Mouse (Mus musculus) MN1 (cell line): ENCODE measurements at regions not wholly inside any gene's neighbourhood (a gene's known extent, or its start where the extent isn't known, plus 50 kb on each side); places are given as distances from the start of the nearest gene placed in this dataset.

Source experiments
- DNase-seq: peaks from one replicate; pipeline ENCODE4 v3.0.0-alpha.2; 2016; ENCODE audit warnings: low spot score

DNA sequence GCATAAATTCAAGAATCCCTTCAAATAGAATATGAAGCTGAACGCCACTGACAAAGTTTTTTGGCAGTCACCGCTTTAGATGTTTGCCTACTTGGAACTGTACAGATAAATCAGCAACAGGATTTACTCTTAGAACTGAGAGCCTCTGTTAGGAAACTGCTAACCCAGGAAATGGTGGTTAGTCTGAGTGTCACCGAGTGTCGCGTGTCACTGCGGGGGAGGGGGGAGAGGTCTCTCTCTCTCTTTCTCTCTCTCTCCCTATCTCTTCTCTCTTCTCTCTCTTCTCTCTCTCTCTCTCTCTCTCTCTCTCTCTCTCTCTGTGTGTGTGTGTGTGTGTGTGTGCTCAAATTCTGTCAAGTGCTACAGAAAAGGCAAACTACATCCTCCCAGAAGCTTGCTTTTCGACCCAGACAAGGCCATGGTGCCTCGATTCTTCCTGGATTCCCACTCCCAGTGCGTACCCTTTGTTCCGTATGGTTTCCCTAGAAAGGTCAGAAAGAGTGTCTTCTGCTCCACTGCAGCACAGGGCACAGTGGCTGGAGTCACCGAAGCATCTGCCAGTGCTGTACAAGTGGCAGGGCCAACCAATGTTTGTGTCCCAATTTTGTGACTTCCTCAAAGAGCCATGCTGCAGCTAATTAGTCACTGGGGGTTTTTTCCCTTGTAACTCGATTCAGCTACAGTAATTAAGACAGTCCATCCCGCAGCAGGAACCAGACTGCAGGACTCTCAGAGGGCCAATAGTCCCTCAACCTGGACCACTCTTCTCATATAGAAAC, 87.0 kb downstream of the Cog6 start:
- no peak for DNase-seq

DNA sequence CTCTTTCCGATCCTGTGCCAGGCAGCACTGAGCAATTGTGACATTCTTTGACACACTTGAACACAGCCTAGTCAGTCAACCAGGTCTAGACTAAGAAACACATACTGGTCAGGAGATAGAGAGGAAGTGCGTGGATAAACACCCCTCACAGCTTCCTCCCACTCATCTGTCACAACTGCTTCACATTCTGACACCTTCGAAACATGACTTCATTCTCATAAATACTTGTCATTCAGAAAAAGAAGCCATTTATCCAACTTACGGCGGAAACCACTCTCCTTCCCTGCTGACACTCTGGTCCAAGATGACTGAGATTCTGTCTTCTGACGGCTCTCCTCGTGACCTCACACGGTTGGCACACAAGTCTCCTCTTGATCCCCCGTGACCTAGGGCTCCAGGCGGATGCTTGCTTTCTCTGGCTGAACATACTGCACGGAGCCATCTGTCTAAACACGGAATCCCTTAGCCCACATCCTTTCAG, 89.6 kb downstream of the Cog6 start:
- DNase-seq: no peak

DNA sequence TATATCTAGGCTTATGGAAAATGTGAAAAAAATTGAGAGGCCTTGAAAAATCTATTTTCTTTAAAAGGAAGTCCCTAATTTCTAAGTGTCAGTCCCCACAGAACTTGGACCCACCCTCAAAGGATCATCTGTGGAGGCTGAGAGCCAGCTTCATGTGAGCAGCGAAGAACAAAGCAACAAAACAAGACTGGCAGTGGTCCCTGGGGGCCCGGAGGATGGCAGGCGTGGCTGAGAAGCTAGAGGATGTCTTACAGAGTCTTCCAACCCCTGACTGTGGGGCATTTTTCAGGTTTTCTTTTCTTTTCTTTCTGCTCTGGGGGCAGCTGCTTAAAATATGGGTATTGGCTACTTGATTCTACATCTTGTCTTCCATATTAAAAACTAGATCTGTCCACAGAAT, 90.5 kb downstream of the Cog6 start:
- DNase-seq: no peak

DNA sequence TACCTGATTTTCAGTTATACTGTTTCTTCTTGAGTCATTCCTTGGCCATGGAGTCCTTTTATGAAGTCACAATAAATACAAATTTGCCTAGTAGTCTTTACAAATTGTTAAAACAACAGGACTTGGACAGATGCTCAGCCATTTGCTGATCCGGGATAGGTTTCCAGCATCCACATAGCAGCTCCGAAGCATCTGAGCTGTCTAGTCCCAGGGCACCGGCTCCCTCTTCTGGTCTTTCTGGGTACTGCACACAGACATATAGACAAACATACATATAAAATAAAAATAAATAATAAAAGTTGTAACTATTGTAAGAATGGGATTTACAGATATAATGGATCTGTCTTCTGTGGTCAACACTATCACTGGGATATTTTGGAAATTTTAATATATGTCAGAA, 91.8 kb downstream of the Cog6 start:
- no peak for DNase-seq

DNA sequence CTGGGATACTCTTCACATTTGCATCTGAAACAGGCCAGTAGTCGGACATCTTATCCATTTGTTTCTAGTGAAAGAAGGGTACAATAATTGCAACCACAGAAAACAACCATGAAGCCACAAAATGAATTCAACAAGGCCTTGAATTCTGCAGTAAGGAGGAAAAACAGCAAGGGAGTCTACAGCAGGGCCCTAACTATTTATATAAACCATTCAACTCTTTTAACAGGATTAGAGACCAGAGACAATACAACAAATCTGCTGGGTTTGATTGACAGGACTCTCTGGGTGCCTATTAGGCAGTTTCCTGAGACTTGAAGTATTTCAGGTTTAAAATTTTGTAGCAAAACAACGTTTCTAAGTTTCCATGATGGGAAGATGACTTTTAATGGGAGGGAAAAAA, 92.4 kb downstream of the Cog6 start:
- no peak for DNase-seq

DNA sequence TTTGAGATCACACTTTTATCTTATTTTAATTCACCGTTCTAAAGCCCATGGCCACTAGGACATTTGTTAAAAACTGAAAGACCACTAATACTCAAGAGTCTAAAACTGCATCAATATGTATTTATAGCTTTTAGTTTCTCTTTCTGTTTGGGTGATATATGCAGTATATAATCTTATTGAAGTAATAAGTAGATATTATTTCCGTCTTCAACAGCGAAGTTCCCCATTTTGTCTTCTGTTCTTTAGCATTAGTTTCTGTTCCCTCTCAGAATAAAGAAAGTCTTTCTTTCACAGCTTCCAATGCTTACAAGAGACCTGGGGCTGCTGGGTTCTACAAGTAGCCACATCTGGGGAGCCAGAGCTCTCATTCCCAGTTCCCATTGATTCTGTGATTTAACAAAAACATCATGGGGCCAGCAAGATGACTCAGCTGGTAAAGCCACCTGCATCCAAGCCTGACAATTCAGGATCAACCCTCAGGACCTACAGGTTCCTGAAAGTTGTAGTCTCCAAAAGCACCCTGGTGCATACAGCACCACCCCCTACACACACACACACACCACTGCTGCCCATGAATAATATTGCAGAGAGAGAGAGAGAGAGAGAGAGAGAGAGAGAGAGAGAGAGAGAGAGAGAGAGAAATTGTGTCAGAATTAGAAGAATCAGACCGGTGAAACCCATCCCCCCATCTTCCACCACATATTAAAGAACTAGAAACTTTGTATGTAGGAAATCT, 93.0 kb downstream of the Cog6 start:
- no peak for DNase-seq

DNA sequence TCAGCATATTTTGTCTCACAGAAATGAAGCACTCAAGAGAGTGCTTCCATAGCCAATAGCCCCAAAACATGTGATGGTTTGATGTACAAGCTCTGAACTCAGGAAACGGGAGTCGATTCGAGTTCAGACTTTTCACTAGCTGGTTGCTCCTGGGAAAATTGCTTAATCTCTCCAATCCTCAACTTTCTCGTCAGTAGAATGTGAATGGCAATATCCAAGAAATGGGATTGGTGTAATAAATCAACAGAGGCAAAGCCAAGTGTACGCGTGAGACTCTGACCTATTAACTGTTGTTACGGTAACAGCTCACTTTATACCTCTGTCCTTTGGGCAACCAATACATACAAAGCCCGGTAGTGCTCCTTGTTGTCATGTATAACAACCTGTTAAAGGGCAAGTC, 94.6 kb downstream of the Cog6 start:
- DNase-seq: no peak

DNA sequence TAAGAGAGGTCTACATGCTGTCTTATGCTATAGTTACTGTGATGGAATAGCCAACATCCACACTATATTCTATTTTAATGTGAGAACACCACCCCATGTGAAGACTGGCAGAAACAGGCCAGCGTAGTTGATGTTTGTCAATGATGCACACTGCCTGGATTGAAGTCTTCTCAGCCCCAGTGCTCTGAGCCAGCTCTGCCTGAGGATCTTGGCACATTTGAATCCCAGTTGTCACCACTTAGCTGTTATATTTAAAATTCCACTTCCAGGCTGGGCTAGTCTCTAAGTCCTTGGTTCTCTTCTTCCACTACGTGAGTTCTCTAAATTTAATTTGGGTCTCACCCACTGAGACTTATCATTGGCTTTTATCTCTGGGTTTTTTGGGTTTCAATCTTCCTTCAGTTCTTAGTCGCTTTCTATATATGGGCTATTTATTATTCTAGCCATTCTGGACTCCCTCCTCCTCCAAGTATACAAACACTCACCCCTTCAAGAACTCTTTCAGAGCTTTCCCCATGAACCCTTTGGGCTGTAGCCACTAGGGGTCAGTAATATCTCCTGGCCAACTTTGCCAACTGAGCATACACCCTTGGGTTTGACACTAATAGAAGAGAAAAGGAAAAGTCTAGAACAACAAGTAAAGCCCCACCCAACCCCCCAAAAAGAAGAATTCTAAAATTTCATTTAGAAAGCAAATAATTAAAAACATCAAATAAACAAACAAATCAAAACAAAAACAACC, 110.0 kb downstream of the Cog6 start:
- DNase-seq: no peak

DNA sequence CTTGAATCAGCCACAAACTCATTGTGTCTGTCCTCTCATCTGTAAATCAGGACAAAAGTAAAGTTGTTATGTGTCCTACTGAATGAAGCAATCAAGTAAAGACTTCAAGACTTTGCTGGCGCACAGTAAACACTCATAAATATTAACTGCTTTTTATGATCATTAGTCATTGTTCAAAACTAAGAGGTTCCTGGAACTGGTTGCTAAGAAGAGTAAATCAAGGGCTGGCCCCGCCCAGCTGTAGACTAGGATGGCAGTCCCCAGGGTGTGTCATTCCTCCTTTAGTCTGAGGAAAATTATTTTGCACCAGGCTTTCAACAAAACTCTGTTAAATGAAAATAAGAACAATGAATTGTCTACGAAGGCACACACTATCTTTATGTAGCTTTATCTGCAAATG, 113.0 kb downstream of the Cog6 start:
- DNase-seq: no peak

DNA sequence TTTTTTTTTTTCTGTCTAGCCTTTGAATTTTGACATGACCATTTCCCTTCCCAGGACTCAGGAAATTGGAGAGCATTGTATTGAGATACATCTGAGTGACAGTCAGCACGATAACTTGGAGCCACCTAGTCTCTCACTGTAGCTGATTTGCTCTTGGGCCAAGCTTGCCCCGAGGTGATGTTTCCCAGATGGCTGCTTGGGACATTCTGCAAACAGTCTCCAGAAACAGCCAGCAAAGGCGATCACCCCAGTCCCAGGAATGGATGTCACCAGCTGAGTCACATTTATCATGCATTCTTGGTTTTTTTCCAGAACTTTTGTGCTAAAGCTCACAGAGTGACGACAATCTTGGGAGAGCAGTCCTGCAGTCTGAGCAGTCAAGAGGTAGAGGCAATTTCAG, 119.4 kb downstream of the Cog6 start:
- no peak for DNase-seq

DNA sequence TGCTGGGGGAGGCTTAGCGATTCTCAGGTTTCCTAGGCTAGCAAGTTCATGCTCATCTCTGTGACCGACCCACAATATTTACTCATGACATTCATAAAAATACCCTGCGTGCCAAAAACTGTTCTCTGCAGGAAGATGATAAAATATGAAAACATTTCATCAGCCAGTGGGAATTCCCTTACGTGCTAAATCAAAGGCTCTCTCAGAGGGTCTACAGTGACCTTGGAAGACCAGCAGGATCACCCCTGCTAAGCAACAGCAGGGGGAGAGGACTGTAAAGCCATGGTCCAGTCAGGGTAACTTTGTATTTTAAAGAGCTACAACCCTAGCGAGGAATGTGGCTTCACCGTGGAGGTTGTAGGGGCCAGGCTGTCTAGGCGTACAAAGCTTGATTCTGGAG, 120.6 kb downstream of the Cog6 start:
- DNase-seq: no peak

DNA sequence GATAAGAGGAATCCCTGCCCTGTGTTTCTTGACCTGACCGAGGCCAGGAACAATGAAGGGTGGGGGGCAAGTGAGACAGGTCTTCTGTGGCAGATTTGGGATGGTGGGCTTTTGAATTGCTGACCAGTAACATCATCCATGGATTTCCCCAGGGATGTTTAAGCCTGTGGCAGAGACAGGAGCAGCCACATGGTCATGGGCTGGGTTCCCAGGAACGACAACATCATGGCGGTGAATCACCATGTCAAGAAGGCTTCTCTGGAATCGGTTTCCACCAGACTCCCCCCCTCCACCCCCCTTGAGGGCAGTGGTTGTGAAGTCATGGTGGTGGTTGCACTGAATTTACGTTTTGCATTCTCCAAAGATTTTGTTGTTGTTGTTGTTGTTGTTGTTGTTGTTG, 121.3 kb downstream of the Cog6 start:
- DNase-seq: no peak

DNA sequence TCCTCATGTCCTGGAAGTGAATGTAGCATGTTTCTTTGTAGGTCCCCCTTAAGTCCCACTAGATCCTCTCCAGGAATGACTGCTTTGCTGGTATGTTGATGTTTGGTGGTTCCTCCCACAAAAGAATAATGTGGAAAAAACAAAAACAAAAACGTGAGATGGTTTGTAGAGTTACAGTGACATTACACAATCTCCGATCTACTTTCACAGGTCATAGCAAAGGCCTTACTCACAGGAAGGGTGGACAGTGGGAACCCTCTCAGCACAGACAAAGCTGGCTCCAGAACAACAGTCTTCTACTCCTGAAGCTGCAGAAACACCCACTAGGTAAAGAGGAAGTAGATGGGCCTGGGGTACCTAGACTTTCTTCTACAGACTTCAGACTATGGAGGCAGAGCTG, 122.2 kb downstream of the Cog6 start:
- no peak for DNase-seq

DNA sequence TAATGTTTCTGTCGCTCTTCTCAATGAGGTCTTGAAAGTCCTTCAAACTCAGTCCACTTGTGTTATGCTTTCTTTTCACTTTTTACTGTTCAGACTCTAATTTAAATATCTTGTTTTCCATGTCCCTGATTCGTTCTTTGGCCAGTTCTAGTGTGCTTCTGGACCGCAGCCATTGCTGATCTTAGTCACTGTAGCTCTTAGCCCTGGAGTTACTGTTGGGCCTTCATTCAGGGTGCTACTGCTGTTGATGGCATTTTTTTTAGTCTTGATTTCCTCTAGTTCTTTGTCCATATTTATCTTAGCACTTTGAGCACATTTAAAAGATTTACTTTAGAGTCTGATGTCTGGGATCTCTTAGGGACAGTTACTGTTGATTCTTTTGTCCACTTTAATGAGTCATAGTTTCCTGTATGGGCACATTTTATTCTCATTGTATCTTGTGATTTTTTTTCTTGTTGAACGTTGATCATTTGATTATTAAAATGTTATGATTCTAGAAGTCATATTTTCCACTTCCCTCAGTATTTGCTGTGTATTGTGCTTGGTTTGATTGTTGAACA, 127.8 kb downstream of the Cog6 start:
- DNase-seq: no peak

DNA sequence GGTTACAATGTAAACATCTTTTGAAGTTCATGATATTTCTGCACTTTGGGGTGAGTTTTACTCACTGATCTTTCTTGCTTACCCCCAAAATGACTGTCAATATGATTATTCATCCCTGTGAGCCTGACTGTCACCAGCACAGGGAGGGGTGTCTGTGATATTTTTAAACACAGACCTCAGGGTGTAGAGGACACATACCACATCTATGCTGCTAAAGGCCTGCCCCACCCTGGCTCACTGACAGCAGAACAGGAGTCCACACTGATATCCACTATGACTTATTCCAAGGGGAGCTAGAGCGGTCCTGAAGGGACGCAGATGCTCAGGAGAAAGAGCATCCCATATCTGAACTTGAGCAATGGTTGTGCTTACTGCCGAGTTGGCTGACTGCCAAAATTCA, 135.1 kb downstream of the Cog6 start:
- no peak for DNase-seq

DNA sequence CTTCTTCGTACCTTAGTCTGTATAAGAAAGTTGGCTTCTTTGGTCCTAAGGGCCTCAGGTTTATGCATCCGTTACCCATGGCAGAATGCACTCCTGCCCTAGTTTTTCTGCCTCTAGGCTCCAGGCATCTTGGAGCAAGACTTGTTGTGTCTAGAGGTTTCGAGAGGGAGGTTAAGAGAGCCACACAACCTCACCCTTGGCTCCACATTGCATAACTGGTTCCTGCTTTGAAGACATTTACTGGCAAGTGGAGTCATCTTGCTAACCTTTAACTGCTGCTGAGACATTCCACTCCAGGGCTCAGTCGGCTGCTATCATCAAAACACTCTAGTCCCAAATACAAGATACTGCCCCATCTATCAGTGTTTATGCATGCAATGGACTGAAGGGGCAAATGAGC, 135.9 kb downstream of the Cog6 start:
- DNase-seq: no peak

DNA sequence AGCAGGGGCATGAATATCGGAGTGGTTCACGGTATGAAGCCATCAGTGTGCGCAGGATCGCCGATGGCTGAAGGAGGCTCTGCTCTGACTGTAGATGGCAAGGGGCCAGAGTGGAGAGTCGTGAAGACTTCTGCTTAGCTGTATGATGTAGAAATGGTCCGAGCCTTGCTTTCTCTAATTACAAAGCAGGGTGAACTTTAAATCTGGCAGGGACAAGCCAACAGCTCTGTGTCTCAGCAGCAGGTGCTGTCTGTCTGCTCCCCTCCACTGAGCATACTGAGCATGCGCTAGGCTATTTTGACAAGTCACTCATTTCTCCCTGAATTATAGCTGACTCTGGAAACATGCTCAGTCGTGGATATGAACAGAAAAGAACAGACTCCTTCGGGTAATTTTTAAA, 137.3 kb downstream of the Cog6 start:
- DNase-seq: no peak

DNA sequence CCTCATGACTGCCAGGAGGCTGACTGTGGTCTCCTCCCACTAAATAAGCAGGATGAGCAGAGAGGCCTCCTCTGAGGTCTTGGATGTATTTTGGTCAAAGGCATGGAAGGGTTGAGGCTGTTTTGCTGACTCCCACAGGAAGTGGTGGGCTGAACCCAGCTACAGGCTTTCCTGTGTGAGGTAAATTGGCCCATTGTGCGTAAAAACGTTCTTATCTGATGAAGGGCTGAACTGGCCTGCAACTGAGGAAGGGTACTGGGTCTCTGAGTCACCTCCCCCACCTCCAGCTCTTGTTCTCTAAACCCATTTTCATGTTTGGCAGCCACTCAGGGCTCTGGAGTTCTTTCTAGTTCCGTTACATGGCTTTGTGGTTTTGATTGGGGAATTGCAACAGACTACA, 138.7 kb downstream of the Cog6 start:
- no peak for DNase-seq

DNA sequence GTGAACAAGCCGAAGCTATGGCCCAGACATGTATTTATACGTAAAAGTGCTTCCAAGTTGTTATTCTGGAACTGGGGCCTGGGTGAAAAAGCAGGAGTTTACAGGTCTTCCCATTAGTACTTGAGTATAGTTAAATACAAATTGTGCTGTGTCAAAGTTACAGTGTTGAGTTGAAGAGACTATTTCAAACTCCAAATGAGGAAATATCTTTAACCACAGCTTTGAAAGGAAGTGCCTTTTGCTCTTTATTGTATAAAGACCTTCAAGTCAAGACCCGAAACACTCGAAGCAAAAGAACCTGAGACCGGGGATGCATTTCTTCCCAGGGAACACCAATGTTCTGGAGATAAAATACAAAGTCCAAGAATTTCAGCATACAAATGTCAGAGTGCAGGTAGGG, 144.8 kb downstream of the Cog6 start:
- DNase-seq: no peak

DNA sequence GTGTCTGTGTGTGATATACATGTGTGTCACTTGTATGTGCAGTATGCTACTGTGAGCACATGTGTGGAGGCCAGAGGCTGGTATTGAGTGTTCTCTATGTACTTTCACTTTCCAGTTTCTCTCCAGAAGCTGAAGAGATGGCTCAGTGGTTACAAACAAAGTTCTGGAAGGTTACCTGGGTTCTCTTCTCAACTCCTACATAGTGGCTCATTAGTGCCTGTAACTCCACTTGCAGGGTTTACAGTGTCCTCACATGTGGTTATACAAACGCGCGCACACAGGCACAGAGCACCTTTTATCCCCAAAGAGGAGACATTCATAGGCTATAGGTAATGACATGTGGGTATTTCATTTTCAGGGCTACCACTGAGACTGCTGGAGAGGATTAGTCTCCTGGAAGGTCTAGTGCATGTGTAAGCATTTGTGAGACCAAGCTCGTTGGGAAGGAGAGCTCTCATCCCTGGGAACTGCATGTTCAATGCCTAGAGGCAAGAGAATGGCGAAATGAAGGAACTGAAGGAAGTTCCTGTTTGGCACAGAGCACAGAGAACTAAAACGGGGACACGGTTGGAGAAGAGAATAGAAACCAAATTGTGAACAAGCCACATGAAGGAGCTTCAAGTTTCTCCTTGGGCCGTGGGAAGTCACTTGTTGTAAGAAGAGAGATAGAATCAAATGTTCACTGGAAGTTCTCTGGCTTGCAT, 153.7 kb downstream of the Cog6 start:
- DNase-seq: no peak

DNA sequence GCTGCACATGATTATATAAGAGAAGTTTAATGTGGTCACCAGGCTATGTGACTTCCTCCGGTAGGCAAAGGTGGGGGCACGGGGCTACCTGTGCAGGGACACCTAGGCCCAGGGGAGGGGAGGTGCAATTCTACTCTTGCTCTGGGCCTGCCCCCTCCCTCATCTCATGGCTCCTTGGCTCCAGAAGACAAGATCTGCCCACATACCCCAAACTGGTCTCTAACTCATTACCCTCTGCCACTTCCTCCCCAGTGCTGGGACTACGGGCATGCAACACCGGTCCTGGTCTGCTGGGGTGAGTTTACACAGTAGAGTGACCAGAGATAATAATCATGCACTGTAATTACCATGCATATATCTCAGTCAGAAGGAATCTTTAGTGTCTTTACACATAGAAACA, 155.0 kb downstream of the Cog6 start:
- no peak for DNase-seq

DNA sequence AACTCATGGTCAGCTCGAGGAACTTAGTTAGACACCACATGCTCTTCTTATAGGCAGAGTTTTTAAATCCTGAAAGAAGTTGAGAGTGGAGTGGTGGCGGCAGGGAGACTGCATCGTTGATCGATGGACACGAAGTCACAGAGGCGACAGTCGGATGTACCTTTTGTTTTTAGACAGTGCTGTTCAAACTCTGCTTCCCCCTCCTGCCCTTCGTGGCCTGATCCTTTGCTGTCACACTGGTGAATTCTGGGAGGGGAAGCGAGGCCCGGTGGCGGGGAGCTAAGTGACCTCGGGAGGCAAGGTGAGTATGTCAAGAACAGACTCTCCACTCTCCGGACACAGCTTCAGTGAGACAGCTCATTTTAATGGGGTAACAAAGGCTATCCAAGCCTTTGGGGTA, 155.5 kb downstream of the Cog6 start:
- DNase-seq: no peak
